Mouse (Mus musculus) ES-E14 (cell line): ENCODE data around the gene Mrpl22.

Experiments used
- CHD2 ChIP-seq: IDR thresholded peaks from 2 replicates; pipeline ENCODE4 v1.6.1; 2014; ENCODE audit warnings: mild to moderate bottlenecking, low read depth, low read length, inconsistent platforms
- ZNF384 ChIP-seq: IDR thresholded peaks from 2 replicates; pipeline ENCODE4 v1.6.1; 2012; ENCODE audit warnings: low read depth, low read length, inconsistent platforms

- TF ChIP-seq CHD2 (no peak), ZNF384 (no peak)
Observed at GRCm38 (mm10) chr11:58211682-58212067, 40.2 kb downstream of the Mrpl22 start.
